Mouse (Mus musculus): Measurements from ENCODE around the gene Ccdc8. TPM values are rescaled to one million over a fixed set of nuclear protein-coding genes. Genes with fewer than 3 reads are reported as not detected.

Gene Ccdc8
- polyA plus RNA-seq, 1 experiment from 2014 or later = 0.04 TPM

DNA sequence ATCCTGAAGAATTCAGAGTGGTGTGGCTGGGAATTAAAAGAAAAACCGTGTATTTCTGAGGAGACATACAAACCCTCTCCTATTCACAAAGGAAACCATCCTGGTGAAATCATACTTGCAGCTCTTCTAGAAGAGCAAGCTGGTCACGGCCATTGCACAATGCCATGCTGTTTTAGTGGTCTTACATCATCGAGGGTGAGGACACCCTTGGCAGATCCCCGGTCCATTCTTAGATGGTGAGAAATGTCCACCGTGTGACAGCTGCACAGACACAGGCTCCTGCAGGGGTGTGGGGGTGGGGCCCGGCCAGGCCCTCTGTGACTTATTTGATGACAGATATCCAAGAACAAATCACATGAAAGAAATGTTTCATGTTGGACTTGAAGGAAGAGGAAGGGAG lies 18.5 kb upstream of the Ccdc8 start:
- H3K27me3 ChIP-seq = peaks cover 7% of the 10 kb centered on the region
- ChIA-PET CTCF (interaction anchor here (0.8 to 3.0 kb wide), 5 partner anchors 10 to 100 kb away, joined by 3 to 10 read pairs (median 4); partner anchors contain the start of gene Psg16), POLR2A (no interaction called here)
- in situ Hi-C loops (cut with MboI; ENCODE audit: low pct_unique_long_range_greater_than_20kb) = no loop called here
- ATAC-seq (no peak), DNase-seq (ENCODE audit: low read depth, low spot score) (no peak)
- TF ChIP-seq CTCF (IDR thresholded peaks at IDR 0.05) = no peak

DNA sequence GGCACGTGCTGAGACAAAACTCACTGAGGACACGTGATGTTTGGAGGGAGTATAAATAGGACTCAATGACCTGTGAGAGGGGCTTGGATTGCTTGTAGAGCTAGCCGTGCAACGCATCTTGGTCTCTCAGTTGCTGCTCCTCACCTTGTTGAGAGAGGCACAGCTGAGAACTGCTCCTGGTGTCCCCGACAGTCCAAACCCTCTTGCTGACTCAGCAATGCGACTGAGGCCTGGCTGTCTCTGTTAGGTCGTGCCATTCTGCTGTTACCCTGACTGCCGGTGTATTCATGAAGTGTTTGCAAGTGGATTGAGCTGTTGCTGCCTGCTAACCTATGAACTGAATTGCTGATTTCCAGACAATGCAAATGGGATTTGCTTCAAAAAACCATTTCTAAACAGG lies 16.2 kb upstream of the Ccdc8 start:
- CTCF ChIA-PET = no interaction called here

DNA sequence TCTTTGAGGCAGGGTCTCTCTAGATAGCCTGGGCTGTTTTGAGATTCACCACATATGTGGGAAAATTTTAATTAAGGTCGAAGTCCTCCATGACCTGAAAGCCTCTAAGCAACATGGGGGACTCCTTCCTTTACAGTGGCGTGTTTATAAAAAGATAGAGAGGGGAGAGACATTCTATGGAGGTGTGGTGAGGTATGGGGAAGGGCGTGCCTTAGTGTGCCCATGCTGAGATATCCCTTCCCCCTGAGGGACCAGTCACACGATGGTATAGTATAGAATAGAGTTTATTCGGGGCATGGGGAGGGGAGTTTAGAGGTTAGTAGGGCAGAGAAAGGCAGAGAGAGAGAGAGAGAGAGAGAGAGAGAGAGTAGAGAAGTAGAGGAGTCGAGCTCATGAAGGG lies 14.3 kb upstream of the Ccdc8 start:
- CTCF ChIA-PET = no interaction called here
- POLR2A ChIA-PET = no interaction called here
- DNase-seq (ENCODE audit: low read depth, low spot score) (no peak), ATAC-seq (no peak)
- in situ Hi-C loops (cut with MboI; ENCODE audit: low pct_unique_long_range_greater_than_20kb) = no loop called here
- H3K27me3 ChIP-seq = peaks cover 12% of the 10 kb centered on the region
- no peak for TF ChIP-seq CTCF (IDR thresholded peaks at IDR 0.05)

More for the DNA sequence above, 16.2 kb upstream of the Ccdc8 start:
- DNase-seq (ENCODE audit: low read depth, low spot score) (no peak), ATAC-seq (no peak)
- TF ChIP-seq CTCF (IDR thresholded peaks at IDR 0.05) = no peak
- H3K27me3 ChIP-seq = peaks cover 7% of the 10 kb centered on the region
- POLR2A ChIA-PET = interaction anchor here (0.7 kb wide), 1 partner anchor 42 kb away, joined by 4 read pairs; no protein-coding TSS in a partner anchor
- in situ Hi-C loops (cut with MboI; ENCODE audit: low pct_unique_long_range_greater_than_20kb) = no loop called here

DNA sequence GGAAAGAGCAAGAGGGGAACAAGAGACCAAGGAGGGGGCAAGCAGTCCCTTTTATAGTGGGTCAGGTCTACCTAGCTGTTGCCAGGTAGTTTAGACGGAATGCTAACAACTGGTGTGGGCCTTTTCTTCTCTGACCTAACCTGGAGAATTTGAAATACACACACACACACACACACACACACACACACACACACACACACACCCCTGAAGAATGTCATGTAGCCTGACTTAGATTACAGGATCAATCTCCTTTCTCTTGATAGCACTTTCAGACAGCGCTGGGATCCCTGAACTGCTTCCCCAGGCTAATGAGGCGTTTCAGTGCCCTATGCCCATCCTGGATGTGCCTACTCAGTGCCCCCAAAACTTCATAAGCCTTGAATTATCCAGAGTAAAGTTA lies 13.9 kb upstream of the Ccdc8 start:
- DNase-seq (ENCODE audit: low read depth, low spot score) (no peak), ATAC-seq (no peak)
- TF ChIP-seq CTCF (IDR thresholded peaks at IDR 0.05) = no peak
- POLR2A ChIA-PET = no interaction called here
- peaks cover 14% of the 10 kb centered on the region for H3K27me3 ChIP-seq
- CTCF ChIA-PET = no interaction called here
- in situ Hi-C loops (cut with MboI; ENCODE audit: low pct_unique_long_range_greater_than_20kb) = no loop called here

DNA sequence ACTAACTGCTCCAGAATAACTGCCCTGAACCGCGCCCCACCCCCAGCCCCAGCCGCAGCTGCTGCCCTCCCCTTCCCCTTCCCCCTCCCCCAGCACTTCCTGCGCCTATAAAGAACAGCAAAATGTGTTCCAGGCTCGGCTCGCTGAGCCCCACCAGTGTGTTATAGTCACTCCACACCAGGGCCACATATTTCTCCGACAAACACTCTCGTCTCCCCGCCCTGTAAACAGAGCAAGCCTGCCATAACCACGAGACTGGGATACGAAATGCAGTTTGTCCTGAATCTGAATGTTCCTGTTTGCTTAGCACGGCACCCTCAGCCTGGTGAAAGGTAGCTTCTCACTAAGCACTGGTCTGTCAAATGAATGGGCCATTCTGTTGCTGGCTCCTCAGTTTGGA lies 12.2 kb upstream of the Ccdc8 start:
- ChIA-PET POLR2A (no interaction called here), CTCF (interaction anchor here (1.3 kb wide), 1 partner anchor 47 kb away, joined by 3 read pairs; no protein-coding TSS in a partner anchor)
- ATAC-seq (no peak), DNase-seq (ENCODE audit: low read depth, low spot score) (no peak)
- TF ChIP-seq CTCF (IDR thresholded peaks at IDR 0.05) = no peak
- peaks cover 18% of the 10 kb centered on the region for H3K27me3 ChIP-seq
- in situ Hi-C loops (cut with MboI; ENCODE audit: low pct_unique_long_range_greater_than_20kb) = no loop called here

DNA sequence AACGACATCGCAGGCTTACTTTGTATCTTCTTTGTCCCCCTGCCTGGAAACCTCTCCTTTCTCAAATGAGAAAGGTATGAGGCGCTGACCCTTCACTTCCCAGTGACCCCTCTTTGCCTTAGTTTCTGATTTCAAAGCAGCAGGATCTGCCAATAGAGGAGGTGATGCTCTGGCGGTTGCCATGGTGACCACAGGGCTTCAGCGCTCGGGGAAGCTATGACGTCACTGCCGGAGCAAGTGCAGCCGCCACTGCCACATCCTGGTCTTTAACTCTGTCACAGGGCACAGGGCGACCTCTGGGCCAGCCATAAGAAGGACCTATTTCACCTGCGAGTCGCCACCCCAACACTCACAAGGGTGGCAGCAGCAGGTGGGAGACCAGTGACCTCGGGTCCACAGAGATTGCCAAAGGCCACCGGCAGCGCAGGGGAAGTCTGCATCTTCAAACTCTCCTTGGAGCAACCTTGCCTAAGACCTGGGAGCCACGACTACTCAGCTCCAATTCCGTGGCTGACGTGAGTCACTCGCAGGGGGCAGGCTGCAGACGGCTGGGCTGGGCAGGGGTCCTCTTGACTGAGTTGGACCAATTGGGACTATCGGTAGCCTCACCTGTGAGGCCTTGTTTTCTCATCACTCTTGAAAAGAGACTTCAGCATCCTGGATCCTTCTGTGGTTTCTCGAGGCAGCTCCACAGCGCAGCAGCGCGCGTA lies 9.5 kb upstream of the Ccdc8 start, which contains the start of gene Gm42372:
Gene Gm42372, plus strand, starts transcription at position 228 of the 710 bp plus-strand sequence.
- no peak for ATAC-seq
- no peak for TF ChIP-seq CTCF (IDR thresholded peaks at IDR 0.05)

DNA sequence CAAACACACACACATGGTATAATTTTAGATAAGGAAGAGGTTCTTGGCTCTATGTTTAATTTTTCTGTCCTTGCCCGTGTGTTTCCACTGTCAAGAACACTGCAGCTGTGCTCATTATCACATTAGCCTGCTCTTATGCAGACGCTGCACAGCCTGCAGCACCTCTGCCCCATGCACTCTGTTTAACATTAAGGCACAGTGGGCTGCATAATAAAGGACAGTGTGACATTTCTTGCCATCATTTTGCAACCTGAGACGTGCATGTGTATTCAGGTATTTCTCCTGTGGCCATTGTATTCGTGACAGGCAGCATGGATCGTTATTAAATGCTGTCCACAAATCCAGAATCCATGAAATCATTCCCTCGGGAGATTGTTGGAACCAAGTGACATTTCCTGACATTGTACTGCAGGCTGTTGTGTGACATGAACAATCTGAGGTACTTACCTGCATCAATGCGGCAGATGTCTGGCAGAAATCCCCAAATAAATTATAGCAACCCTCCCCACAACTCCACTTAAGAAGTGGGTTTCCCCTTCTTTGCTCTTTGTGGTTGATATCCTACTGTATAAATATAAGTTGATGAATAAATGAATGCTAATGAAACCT lies 4.9 kb upstream of the Ccdc8 start:
- peaks cover 15% of the 10 kb centered on the region for H3K27me3 ChIP-seq
- ChIA-PET POLR2A (no interaction called here), CTCF (no interaction called here)
- DNase-seq (ENCODE audit: low read depth, low spot score) (no peak), ATAC-seq (no peak)
- TF ChIP-seq CTCF (IDR thresholded peaks at IDR 0.05) = no peak
- in situ Hi-C loops (cut with MboI; ENCODE audit: low pct_unique_long_range_greater_than_20kb) = no loop called here

More for the DNA sequence above, 9.5 kb upstream of the Ccdc8 start, which contains the start of gene Gm42372:
- DNase-seq (ENCODE audit: low read depth, low spot score) = no peak
- peaks cover 13% of the 10 kb centered on the region for H3K27me3 ChIP-seq
- in situ Hi-C loops (cut with MboI; ENCODE audit: low pct_unique_long_range_greater_than_20kb) = no loop called here
- ChIA-PET CTCF (no interaction called here), POLR2A (no interaction called here)

DNA sequence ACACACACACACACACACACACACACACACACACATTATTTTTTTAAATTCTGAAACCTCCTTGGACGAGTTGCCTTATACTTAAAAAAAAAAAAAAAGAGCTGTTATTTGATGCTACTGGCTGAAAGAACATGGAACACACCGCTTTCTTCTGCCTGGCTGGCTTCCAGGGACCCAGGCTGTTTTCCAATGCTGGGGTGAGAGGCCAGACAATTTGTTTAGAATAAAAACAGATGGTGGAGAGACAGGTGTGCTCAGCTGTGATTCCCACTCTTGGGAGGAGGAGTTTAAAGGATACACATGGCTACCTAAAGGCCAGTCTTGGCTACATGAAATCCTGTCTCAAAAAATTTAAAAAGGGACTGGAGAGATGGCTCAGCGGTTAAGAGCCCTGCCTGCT lies 4.1 kb upstream of the Ccdc8 start:
- in situ Hi-C loops (cut with MboI; ENCODE audit: low pct_unique_long_range_greater_than_20kb) = no loop called here
- no peak for ATAC-seq
- ChIA-PET CTCF (no interaction called here), POLR2A (no interaction called here)
- TF ChIP-seq CTCF (IDR thresholded peaks at IDR 0.05) = no peak
- DNase-seq (ENCODE audit: low read depth, low spot score) = no peak
- peaks cover 8% of the 10 kb centered on the region for H3K27me3 ChIP-seq

DNA sequence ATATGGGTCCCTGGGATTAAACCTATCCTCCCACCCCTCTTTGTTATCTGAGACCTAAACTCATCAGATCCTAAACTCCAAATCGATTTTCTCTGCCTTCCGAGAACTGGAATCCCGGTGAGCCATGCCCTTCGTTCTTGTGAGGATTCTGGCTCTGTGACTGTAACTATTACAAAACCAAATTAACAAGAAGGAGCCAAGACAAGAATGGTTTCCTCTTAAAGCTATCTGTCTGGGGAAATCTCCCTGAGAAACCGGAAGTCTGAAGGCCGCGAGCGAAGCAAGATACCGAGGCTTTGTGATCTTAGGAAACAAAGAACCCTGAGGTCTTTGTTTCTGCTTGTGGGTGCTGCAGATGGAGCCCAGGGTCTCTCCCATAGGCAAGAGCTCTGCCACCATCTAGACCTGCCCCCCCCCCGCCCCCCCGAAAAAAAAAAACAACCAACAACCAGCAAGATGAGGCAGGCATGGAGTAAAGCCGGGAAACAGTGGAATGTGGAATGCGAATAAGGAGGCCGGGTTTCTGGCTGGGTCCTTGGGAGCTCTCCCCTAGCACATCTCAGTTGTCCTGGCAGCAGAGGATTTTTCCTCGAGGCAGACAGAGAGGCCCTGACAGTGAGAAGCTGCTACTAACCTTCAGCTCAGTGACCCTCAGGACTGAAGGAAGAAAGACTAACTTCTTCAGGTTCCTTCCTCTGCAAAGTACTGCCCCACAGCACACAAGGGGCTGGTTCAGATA lies 2.3 kb upstream of the Ccdc8 start:
- in situ Hi-C loops (cut with MboI; ENCODE audit: low pct_unique_long_range_greater_than_20kb) = no loop called here
- CTCF ChIA-PET = no interaction called here
- TF ChIP-seq CTCF (IDR thresholded peaks at IDR 0.05) = no peak
- ATAC-seq (no peak), DNase-seq (ENCODE audit: low read depth, low spot score) (no peak)
- H3K27me3 ChIP-seq = peaks cover 4% of the 10 kb centered on the region
- POLR2A ChIA-PET = interaction anchor here (0.7 kb wide), 1 partner anchor 20 kb away, joined by 3 read pairs; no protein-coding TSS in a partner anchor

DNA sequence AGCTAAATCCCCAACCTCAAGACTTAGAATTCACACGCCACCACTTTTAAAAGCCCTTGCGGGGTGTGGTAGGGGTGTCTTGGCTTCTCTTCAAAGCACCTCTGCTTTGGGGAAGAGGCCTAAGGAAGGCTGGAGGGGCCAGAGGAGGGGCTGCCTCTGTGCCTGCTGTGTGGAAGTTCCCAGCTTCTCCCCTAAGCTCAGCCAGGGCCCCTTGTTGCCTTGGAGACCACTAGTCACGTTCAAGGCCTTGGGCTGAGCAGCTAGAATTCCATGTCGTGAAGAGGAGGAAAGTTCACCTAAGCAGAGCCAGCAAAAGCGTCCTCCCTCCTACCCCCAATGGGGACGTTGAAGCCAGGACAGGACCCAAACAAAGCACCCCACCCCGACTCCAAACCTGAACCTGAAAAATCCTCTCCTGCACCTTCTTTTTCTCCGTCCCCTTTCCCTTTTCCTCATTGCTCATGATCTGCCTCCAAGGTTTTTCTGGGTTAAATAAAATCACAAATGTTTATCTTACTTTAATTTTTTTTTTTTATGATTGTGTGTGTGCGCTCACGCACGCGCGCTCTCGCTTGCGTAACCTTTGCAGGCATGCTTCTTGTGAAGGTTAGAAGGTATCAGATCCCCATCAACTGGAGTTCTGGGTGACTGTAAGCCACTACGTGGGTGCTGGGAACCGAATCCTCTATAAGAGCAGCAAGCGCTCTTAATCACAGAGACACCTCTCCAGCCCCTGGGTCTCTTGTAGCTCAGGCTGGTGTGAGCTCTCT lies 642 bp upstream of the Ccdc8 start:
- DNase-seq (ENCODE audit: low read depth, low spot score) (no peak), ATAC-seq (no peak)
- CTCF ChIA-PET = interaction anchor here (0.8 kb wide), 1 partner anchor 10 kb away, joined by 3 read pairs; no protein-coding TSS in a partner anchor
- POLR2A ChIA-PET = no interaction called here
- peaks cover 4% of the 10 kb centered on the region for H3K27me3 ChIP-seq
- TF ChIP-seq CTCF (IDR thresholded peaks at IDR 0.05) = no peak
- in situ Hi-C loops (cut with MboI; ENCODE audit: low pct_unique_long_range_greater_than_20kb) = no loop called here

Data from Patski (cell line).